Mouse (Mus musculus) lung, postnatal 36 days (tissue): ENCODE data around the gene Coq8a.

Experiments used
- DNase-seq: peaks from one replicate; pipeline ENCODE4 v3.0.0; 2022; ENCODE audit warnings: mixed read lengths

Gene Coq8a

GRCm38 (mm10) chr1:180197956-180198355, 1.4 kb downstream of the Coq8a start:
- peak; percentile 16 for DNase-seq

- DNase-seq = no peak
These were observed 2.9 kb downstream of the Coq8a start for GRCm38 (mm10) chr1:180196508-180196907.

GRCm38 (mm10) chr1:180195703-180196381, 3.6 kb downstream of the Coq8a start:
- peak; percentile 99 for DNase-seq

GRCm38 (mm10) chr1:180194781-180195471, 4.5 kb downstream of the Coq8a start:
- DNase-seq = peak; percentile 57

- no peak for DNase-seq
These were observed 5.4 kb downstream of the Coq8a start for GRCm38 (mm10) chr1:180194048-180194447.

GRCm38 (mm10) chr1:180193391-180193935, 5.9 kb downstream of the Coq8a start:
- DNase-seq = no peak

- DNase-seq = no peak
These were observed 6.5 kb downstream of the Coq8a start for GRCm38 (mm10) chr1:180192866-180193265.

- DNase-seq = no peak
These were observed 7.7 kb downstream of the Coq8a start for GRCm38 (mm10) chr1:180191651-180192220.

GRCm38 (mm10) chr1:180191112-180191511, 8.3 kb downstream of the Coq8a start:
- no peak for DNase-seq

- no peak for DNase-seq
These were observed 10.5 kb downstream of the Coq8a start for GRCm38 (mm10) chr1:180188951-180189350.

- DNase-seq = no peak
These were observed 13.0 kb downstream of the Coq8a start for GRCm38 (mm10) chr1:180186371-180186770.

GRCm38 (mm10) chr1:180185877-180186276, 13.5 kb downstream of the Coq8a start:
- no peak for DNase-seq

- DNase-seq = no peak
These were observed 14.6 kb downstream of the Coq8a start for GRCm38 (mm10) chr1:180184768-180185167.

GRCm38 (mm10) chr1:180183525-180184159, 15.8 kb downstream of the Coq8a start:
- DNase-seq = no peak

GRCm38 (mm10) chr1:180182731-180183130, 16.7 kb downstream of the Coq8a start:
- DNase-seq = no peak

- no peak for DNase-seq
These were observed 17.5 kb downstream of the Coq8a start for GRCm38 (mm10) chr1:180181966-180182319.

- DNase-seq = no peak
These were observed 18.0 kb downstream of the Coq8a start for GRCm38 (mm10) chr1:180181304-180181965.

GRCm38 (mm10) chr1:180179840-180180239, 19.6 kb downstream of the Coq8a start:
- no peak for DNase-seq

- DNase-seq = no peak
These were observed 20.3 kb downstream of the Coq8a start for GRCm38 (mm10) chr1:180179100-180179499.

- no peak for DNase-seq
These were observed 21.1 kb downstream of the Coq8a start for GRCm38 (mm10) chr1:180178340-180178739.

GRCm38 (mm10) chr1:180176784-180177183, 22.6 kb downstream of the Coq8a start:
- DNase-seq = no peak

GRCm38 (mm10) chr1:180175635-180176034, 23.8 kb downstream of the Coq8a start:
- no peak for DNase-seq

GRCm38 (mm10) chr1:180175167-180175566, 24.2 kb downstream of the Coq8a start:
- peak; percentile 52 for DNase-seq
